Mouse (Mus musculus): ENCODE results near the gene Fcna. TPM values are rescaled to one million over a fixed set of nuclear protein-coding genes. Genes with fewer than 3 reads are reported as not detected.

Gene Fcna
- total RNA-seq, 2 experiments from 2014 or later: 0.25 to 0.70 TPM

GRCm38 (mm10) chr2:25600037-25600436, 27.8 kb downstream of the Fcna start:
- H3K4me3 ChIP-seq: no peak overlapping the region
- no peak for TF ChIP-seq CTCF (IDR thresholded peaks at IDR 0.05)
- intact Hi-C loops (cut with DNase I): no loop called here
- no peak for DNase-seq (ENCODE audit: extremely low spot score in 1 of 2, low spot score in 2 of 2)
- H3K27ac ChIP-seq: no peak overlapping the region

- H3K4me3 ChIP-seq: no peak overlapping the region
- TF ChIP-seq CTCF (IDR thresholded peaks at IDR 0.05): no peak
- intact Hi-C loops (cut with DNase I): no loop called here
- H3K27ac ChIP-seq: no peak overlapping the region
- DNase-seq (ENCODE audit: extremely low spot score in 1 of 2, low spot score in 2 of 2): no peak
Measured at GRCm38 (mm10) chr2:25598749-25599148, 29.1 kb downstream of the Fcna start.

GRCm38 (mm10) chr2:25596765-25597510, 30.9 kb downstream of the Fcna start:
- intact Hi-C loops (cut with DNase I): no loop called here
- no peak for DNase-seq (ENCODE audit: extremely low spot score in 1 of 2, low spot score in 2 of 2)
- Histone ChIP-seq H3K27ac (no peak overlapping the region), H3K4me3 (no peak overlapping the region)
- TF ChIP-seq CTCF (IDR thresholded peaks at IDR 0.05): no peak

- TF ChIP-seq CTCF (IDR thresholded peaks at IDR 0.05): peak; percentile 69
- no peak overlapping the region for H3K27ac ChIP-seq
- intact Hi-C loops (cut with DNase I): no loop called here
- H3K4me3 ChIP-seq: no peak overlapping the region
- no peak for DNase-seq (ENCODE audit: extremely low spot score in 1 of 2, low spot score in 2 of 2)
Measured at GRCm38 (mm10) chr2:25591863-25592262, 36.0 kb downstream of the Fcna start.

GRCm38 (mm10) chr2:25588227-25588907, 39.5 kb downstream of the Fcna start:
- intact Hi-C loops (cut with DNase I): no loop called here
- no peak for TF ChIP-seq CTCF (IDR thresholded peaks at IDR 0.05)
- Histone ChIP-seq H3K27ac (no peak overlapping the region), H3K4me3 (no peak overlapping the region)
- peak in 1 of 2 experiments; percentile 8 for DNase-seq (ENCODE audit: extremely low spot score in 1 of 2, low spot score in 2 of 2)

GRCm38 (mm10) chr2:25587290-25587689, 40.5 kb downstream of the Fcna start:
- TF ChIP-seq CTCF (IDR thresholded peaks at IDR 0.05): no peak
- intact Hi-C loops (cut with DNase I): no loop called here
- Histone ChIP-seq H3K4me3 (no peak overlapping the region), H3K27ac (no peak overlapping the region; the same call in 1 of the 2 replicates)
- DNase-seq (ENCODE audit: extremely low spot score in 1 of 2, low spot score in 2 of 2): no peak

GRCm38 (mm10) chr2:25585601-25586000, 42.2 kb downstream of the Fcna start:
- Histone ChIP-seq H3K27ac (peak overlapping the region; percentile 96), H3K4me3 (no peak overlapping the region)
- no peak for DNase-seq (ENCODE audit: extremely low spot score in 1 of 2, low spot score in 2 of 2)
- no peak for TF ChIP-seq CTCF (IDR thresholded peaks at IDR 0.05)
- intact Hi-C loops (cut with DNase I): no loop called here

- TF ChIP-seq CTCF (IDR thresholded peaks at IDR 0.05): no peak
- Histone ChIP-seq H3K27ac (peak overlapping the region; percentile 96), H3K4me3 (no peak overlapping the region)
- intact Hi-C loops (cut with DNase I): loop anchor here (5.0 kb wide), 1 partner anchor 38 kb away; the partner anchor contains the start of gene Traf2
- peak in 1 of 2 experiments; percentile 32 for DNase-seq (ENCODE audit: extremely low spot score in 1 of 2, low spot score in 2 of 2)
Measured at GRCm38 (mm10) chr2:25584856-25585255, 43.0 kb downstream of the Fcna start.

GRCm38 (mm10) chr2:25584152-25584551, 43.7 kb downstream of the Fcna start:
- Histone ChIP-seq H3K4me3 (no peak overlapping the region), H3K27ac (peak overlapping the region; percentile 96)
- TF ChIP-seq CTCF (IDR thresholded peaks at IDR 0.05): no peak
- peak in 1 of 2 experiments; percentile 10 for DNase-seq (ENCODE audit: extremely low spot score in 1 of 2, low spot score in 2 of 2)
- intact Hi-C loops (cut with DNase I): loop anchor here (5.0 kb wide), 1 partner anchor 37 kb away; the partner anchor contains the start of gene Traf2

GRCm38 (mm10) chr2:25583571-25583970, 44.3 kb downstream of the Fcna start:
- peak in 1 of 2 experiments; percentile 16 for DNase-seq (ENCODE audit: extremely low spot score in 1 of 2, low spot score in 2 of 2)
- Histone ChIP-seq H3K27ac (peak overlapping the region; percentile 96), H3K4me3 (no peak overlapping the region)
- intact Hi-C loops (cut with DNase I): loop anchor here (5.0 kb wide), 1 partner anchor 36 kb away; the partner anchor contains the start of gene Traf2
- no peak for TF ChIP-seq CTCF (IDR thresholded peaks at IDR 0.05)

- peak overlapping the region; percentile 96 for H3K27ac ChIP-seq
Measured at GRCm38 (mm10) chr2:25583120-25583481, 44.7 kb downstream of the Fcna start.

GRCm38 (mm10) chr2:25582466-25583119, 45.2 kb downstream of the Fcna start:
- intact Hi-C loops (cut with DNase I): loop anchor here (5.0 kb wide), 1 partner anchor 35 kb away; the partner anchor contains the start of gene Traf2
- no peak for TF ChIP-seq CTCF (IDR thresholded peaks at IDR 0.05)
- DNase-seq (ENCODE audit: extremely low spot score in 1 of 2, low spot score in 2 of 2): peak; percentile 85 to 88
- Histone ChIP-seq H3K4me3 (no peak overlapping the region), H3K27ac (peak overlapping the region; percentile 96)

More at GRCm38 (mm10) chr2:25583120-25583481, 44.7 kb downstream of the Fcna start:
- intact Hi-C loops (cut with DNase I): loop anchor here (5.0 kb wide), 1 partner anchor 36 kb away; the partner anchor contains the start of gene Traf2
- peak in 1 of 2 experiments; percentile 27 for DNase-seq (ENCODE audit: extremely low spot score in 1 of 2, low spot score in 2 of 2)
- TF ChIP-seq CTCF (IDR thresholded peaks at IDR 0.05): no peak
- no peak overlapping the region for H3K4me3 ChIP-seq

Data from left cerebral cortex, adult 2 months (tissue).